Mouse (Mus musculus): ENCODE results near the gene Tmem175.

The Tmem175 gene

DNA sequence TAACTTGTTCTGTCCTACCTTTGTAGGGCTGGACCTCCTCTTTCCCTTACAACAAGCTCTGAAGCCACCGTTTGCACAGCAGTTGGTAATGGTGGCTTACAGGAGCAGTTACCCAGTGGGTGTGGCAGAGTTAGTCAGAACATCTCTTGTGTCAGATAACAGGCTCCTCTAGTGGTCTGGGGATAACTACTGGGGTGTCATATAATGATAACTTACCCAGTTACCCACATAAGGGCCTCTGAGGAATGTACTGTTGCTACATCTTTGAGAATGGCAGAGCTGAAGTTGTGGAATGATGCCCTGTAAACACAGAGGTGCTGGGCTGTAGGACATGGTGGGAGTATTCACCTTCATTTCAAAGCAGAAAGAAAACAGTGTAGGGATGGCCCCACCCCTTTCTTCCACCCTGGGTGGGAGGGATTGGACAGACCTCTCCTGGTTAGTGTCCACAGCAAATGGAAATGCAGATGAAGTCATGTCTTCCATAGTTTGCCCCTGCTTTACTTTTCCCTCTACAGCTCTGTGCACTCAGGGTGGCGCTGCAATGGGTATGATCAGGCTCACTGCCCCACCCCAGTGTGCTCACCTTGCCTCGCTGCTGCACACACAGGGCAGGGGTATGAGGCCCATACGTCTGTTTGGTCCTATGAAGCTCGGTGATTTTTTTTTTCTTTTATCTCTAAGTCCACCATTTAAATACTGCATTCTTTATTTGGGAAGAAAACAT lies 47.4 kb downstream of the Tmem175 start:
- no peak for DNase-seq (ENCODE audit: extremely low read depth, low read depth, low spot score)

GRCm38 (mm10) chr5:108677605-108678295 lies 48.2 kb downstream of the Tmem175 start:
- no peak for DNase-seq (ENCODE audit: extremely low read depth, low read depth, low spot score)

DNA sequence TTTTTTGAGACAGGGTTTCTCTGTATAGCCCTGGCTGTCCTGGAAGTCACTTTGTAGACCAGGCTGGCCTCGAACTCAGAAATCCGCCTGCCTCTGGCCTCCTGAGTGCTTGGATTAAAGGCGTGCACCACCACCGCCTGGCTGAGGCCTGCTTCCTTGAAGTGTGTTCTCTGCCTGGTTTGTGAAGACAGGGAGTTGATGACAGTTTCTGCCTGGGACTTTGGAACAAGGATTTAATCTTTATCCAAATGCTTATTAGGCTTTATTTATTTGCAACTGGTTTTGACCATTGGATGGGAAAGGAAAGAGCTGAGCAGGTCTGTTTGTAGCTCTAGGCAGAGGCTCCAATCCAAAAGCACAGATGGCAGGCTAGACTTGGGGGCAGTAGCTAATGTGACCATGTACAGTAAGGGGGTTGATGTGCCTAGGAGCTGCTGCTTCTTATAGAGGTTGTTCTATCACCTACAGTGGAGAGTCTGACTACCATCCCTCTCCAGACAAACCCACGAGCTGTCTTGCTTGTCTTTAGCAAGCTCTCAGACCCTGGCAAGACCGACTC lies 48.8 kb downstream of the Tmem175 start:
- DNase-seq (ENCODE audit: extremely low read depth, low read depth, low spot score): no peak

GRCm38 (mm10) chr5:108679909-108680308 lies 50.3 kb downstream of the Tmem175 start:
- DNase-seq (ENCODE audit: extremely low read depth, low read depth, low spot score): no peak

DNA sequence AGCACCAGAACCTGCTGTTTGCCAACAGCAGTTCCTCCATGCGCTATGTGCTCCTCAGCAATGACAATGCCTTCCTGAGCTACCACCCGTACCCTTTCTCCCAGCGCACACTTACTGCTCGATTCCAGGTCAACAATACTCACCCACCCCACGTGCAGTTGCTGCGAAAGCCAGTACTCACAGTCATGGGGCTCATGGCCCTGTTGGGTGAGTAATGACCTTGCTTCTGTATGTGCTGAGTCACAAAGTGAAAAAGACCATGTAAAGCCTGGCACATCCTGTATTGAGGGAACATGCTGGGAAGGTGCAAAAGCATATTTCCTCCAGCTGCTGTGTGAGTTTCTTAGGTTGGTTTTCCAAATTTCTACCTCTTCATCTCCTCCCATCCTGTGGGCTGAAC lies 51.3 kb downstream of the Tmem175 start:
- no peak for DNase-seq (ENCODE audit: extremely low read depth, low read depth, low spot score)

- no peak for DNase-seq (ENCODE audit: extremely low read depth, low read depth, low spot score)
These were observed 59.5 kb downstream of the Tmem175 start for GRCm38 (mm10) chr5:108689091-108689490.

DNA sequence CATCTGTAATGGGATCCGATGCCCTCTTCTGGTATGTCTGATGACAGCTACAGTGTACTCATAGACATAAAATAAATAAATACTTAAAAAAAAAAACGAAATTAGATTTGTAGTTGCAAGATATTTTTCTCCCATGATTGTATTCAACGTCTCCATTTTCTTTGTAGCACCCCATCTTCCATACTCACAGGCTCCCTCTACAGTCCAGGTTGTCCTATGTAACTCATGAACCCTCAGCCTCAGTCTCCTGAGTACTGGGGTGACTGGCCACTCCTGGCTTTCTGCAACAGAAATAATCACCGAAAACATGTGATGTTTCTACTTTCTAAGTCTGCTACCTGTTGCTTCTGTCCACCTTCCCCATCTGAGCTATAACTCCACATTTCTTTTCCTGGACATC lies 61.6 kb downstream of the Tmem175 start:
- DNase-seq (ENCODE audit: extremely low read depth, low read depth, low spot score): no peak

GRCm38 (mm10) chr5:108692271-108692670 lies 62.7 kb downstream of the Tmem175 start, which contains the start of gene Fgfrl1:
TSS of gene Fgfrl1 (plus strand) at chr5:108692382.
- no peak for DNase-seq (ENCODE audit: extremely low read depth, low read depth, low spot score)

DNA sequence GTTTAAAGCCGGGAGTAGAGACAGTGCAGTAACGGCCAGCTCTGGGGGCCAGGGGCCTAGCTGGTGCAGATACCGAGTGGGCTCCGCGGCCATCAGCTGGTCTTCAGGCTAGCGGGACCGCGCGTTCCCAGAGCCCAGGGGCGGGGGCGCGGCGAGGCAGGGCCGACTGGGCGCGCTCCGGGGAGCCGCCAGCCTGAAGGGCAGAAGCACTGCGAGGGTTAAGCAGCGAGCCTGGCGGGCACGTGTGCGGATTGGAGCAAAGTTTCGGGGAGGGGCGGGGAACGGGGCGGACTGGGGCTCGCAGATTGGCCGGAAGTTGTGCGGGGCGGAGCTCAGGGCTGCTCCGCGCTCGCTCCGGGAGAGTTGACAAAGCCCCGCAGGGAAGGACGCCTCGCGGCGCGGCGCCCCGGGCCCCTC lies 64.3 kb downstream of the Tmem175 start:
- DNase-seq (ENCODE audit: extremely low read depth, low read depth, low spot score): no peak

GRCm38 (mm10) chr5:108694352-108695261 lies 65.0 kb downstream of the Tmem175 start:
- DNase-seq (ENCODE audit: extremely low read depth, low read depth, low spot score): no peak

GRCm38 (mm10) chr5:108695861-108696260 lies 66.3 kb downstream of the Tmem175 start:
- no peak for DNase-seq (ENCODE audit: extremely low read depth, low read depth, low spot score)

GRCm38 (mm10) chr5:108696542-108696941 lies 67.0 kb downstream of the Tmem175 start:
- DNase-seq (ENCODE audit: extremely low read depth, low read depth, low spot score): no peak

DNA sequence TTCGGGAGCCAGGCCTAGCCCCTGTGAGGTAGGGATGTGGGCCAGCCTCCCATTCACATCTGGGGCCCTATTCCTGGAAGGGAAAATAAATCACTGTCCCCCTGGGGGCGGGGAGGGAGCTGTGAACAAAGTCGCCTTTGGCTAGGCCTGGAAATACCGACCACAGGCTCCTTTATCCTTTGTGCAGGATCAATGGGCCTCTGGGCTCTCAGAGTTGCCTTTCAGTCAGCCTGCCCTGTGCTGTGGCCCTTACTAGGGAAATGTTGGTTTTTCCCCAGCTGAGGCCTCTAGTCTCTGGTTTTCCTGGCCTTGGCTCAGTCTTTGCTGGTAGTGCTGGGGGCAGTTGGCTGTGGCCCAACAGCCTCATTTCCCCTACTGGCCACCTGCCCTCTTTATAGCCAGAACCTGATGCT lies 67.8 kb downstream of the Tmem175 start:
- DNase-seq (ENCODE audit: extremely low read depth, low read depth, low spot score): no peak

Data from fat pad, adult 2 months (tissue).